Mouse (Mus musculus): Measurements from ENCODE around the gene Zc3hc1. TPM values are rescaled to one million over a fixed set of nuclear protein-coding genes. Genes with fewer than 3 reads are reported as not detected.

Gene Zc3hc1
- 10 to 100 TPM; 10.1 to 32.2 (median 21.4) TPM for total RNA-seq (2018; cell fraction: chromatin; rRNA removed)
- 10 to 100 TPM; 10.4 to 17.4 (median 14.4) TPM for total RNA-seq (2018; cell fraction: cytosol; rRNA removed)
- total RNA-seq (2018; cell fraction: nucleus; rRNA removed), result 10 to 100 TPM in 23 of 26 experiments, 1 to 10 TPM in 3; 8.0 to 21.1 (median 13.4) TPM
- 14.1 to 15.8 TPM (median 15.2 TPM) in 3 replicates for polyA plus RNA-seq (2018)

DNA sequence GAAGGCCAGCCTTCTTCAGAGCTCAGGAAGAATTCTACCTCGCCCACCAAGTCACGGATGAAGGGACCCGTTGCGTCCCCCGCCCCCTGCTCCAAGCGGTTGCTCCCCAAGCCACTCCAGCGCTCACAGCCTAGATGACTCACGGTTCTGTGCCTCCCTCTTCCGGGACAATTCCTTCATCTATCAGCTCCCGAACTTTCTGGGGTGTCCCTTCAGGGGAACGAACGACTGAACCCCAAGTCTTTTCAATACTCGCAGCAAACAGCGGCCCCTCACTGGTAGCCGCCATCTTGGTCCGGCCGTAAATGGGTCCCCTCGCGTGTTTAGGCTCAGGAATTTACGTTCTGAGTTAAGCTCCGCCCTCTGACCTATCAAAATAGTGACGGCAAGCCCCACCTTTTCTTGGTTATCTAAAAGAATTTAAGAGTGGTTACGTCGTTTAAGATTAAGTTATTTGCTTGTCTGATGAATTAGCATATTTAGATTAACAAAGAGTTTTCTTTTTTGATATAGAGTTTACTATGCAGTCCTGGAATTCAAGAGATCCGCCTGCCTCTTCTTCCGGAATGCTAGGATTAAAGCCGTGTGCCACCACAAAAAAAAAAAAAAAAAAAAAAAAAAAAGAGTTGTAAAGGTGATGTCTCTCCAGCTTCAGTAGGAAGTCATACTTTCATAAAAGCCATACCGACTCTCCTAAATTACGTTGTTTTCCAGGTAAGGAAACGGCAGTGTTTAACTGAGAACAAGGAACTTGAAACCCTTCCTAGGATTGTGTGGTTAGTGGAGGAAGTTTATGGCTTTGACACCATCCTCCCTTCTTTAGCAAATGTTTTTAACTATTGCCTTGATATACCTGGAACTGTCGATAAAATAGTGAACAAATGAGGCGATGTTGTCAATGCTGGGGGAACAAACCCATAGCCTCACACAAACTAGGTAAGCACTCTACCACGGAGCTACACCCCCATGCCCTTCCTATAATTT lies at the start of gene Zc3hc1:
Gene Zc3hc1 (minus strand): TSS at position 315 of the 984 bp plus-strand sequence.
- Histone ChIP-seq H3K79me2 (ENCODE audit: inconsistent target) (peaks cover 25% of the 10 kb centered on the region), H3K27ac (peak within 1 kb of the TSS; percentile 53), H3K4me3 (ENCODE audit: inconsistent target) (peak within 1 kb of the TSS; percentile 97), H3K36me3 (ENCODE audit: inconsistent target) (peaks cover 11% of the 10 kb centered on the region; the same call in 1 of the 2 replicates)
- WGBS (ENCODE audit: missing documents), result 5% methylated on average over 33 of the region's 33 CpGs

DNA sequence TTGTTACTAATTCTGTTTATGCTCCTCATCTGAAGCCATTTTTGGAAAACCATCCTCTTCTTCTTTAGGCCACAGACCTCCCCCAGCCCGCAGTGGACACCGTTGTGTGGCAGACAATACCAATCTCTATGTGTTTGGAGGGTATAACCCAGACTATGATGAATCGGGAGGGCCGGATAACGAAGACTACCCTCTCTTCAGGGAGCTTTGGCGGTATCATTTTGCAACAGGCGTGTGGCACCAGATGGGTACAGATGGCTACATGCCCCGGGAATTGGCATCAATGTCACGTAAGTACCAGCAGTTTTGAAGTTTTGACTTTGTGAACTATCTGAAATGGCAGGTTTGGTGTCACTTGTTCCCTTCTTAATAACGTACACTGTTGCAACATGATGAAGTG lies 48.7 kb upstream of the Zc3hc1 start:
- no peaks in the 10 kb centered on the region for H3K79me2 ChIP-seq (ENCODE audit: inconsistent target)
- WGBS (ENCODE audit: missing documents), result 90% methylated on average over 10 of the region's 10 CpGs
- peaks cover 20% of the 10 kb centered on the region; the same call in 1 of the 2 replicates for H3K36me3 ChIP-seq (ENCODE audit: inconsistent target)
- H3K27ac ChIP-seq, result no peak overlapping the region
- H3K4me3 ChIP-seq (ENCODE audit: inconsistent target), result no peak overlapping the region

DNA sequence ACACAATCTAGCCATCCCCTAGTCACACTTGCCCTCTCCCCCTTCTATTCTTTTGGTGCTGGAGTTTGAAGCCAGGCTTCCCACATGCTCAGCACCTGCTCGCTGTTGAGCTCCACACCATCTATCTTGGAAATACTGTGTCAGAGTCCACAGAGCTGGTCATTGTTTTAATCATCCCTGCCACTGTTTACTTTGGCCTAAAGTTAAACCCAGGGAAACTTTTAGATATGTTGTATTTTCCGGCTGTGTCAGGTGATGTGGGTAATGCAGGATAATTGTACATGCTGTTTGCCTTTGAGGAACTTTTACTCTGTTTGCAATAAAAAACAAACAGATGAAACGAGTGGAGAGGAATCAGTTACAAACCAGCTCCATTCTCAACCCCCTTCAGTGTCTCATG lies 46.2 kb upstream of the Zc3hc1 start:
- no peak overlapping the region for H3K4me3 ChIP-seq (ENCODE audit: inconsistent target)
- H3K27ac ChIP-seq, result no peak overlapping the region
- H3K79me2 ChIP-seq (ENCODE audit: inconsistent target), result no peaks in the 10 kb centered on the region
- WGBS (ENCODE audit: missing documents), result 97% methylated on average over 3 of the region's 3 CpGs
- H3K36me3 ChIP-seq (ENCODE audit: inconsistent target), result 0 out of 2 replicates have a peak, but pooled peaks cover 5% of the 10 kb centered on the region

DNA sequence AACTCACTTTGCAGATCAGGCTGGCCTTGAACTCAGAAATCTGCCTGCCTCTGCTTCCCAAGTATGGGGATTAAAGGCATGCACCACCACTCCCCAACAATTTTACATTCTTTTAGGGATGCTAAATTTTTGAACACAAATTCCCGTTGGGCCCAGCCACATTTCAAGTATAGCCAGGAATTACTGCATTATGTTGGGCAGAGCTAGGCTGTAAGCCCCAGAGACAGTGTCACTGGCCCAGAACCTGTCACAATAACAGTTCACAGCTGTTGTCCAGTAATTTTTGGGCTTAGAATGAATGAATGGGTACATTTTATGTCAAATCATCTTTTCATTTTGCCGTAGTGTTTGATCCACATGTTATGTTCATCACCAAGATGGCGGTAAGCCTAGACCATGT lies 45.6 kb upstream of the Zc3hc1 start:
- Histone ChIP-seq H3K79me2 (ENCODE audit: inconsistent target) (no peaks in the 10 kb centered on the region), H3K27ac (no peak overlapping the region), H3K4me3 (ENCODE audit: inconsistent target) (no peak overlapping the region), H3K36me3 (ENCODE audit: inconsistent target) (no peaks in the 10 kb centered on the region)
- 95% methylated on average over 3 of the region's 3 CpGs for WGBS (ENCODE audit: missing documents)

DNA sequence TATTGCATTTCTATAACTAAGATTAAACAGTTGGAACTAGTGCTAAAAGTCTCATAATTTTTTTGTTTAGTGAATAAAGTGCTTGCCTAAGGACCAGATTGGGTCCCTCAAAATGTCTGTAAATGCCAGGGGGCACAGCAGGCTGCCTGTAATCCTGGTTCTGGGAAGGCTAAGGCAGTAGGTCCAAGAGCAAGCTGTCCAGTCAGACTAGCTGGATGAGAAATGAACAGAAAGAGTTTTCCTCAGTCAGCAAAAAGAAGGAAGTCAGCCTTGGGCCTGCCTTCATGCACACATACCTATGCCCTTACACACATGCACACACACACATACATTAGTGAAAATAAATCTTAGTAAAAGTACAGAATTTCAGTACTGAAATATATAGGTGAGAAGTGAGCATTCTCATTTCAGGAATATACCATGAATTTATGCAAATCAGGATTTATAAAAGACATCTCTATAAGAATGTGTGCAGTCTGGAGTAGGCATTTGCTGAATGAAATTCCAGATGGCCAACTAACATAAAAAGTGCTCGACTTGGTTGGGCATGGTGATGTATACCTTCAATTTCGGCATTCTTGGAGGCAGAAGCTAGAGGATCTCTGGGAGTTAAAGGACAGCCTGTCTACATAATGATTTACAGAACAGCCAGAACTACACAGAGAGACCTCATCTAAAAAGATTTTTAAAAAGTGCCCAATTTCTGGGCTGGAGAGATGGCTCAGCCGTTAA lies 41.8 kb upstream of the Zc3hc1 start:
- Histone ChIP-seq H3K4me3 (ENCODE audit: inconsistent target) (no peak overlapping the region), H3K27ac (no peak overlapping the region), H3K36me3 (ENCODE audit: inconsistent target) (no peaks in the 10 kb centered on the region), H3K79me2 (ENCODE audit: inconsistent target) (no peaks in the 10 kb centered on the region)
- 90% methylated on average over 3 of the region's 3 CpGs for WGBS (ENCODE audit: missing documents)

DNA sequence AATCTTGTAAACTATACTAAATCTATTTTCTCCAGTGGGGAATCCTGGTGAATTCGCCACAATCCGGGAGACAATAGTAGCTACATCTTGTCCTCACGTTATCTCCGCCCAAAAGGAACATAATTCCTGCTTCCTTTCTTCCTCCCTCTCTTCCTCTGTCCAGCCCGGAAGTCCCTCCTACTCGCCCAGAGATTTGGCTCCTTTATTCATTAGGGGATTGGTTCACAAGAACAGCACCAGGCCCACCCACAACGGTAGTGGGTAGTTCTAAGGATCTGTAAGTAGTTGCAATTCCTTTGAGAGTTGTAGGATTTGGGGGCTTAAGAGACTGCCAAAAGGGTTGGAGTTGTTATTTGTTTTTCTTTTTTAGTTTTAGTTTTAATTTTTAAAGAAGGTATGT lies 26.0 kb upstream of the Zc3hc1 start:
- Histone ChIP-seq H3K27ac (no peak overlapping the region), H3K4me3 (ENCODE audit: inconsistent target) (no peak overlapping the region), H3K36me3 (ENCODE audit: inconsistent target) (no peaks in the 10 kb centered on the region), H3K79me2 (ENCODE audit: inconsistent target) (peaks cover 49% of the 10 kb centered on the region; the same call in 1 of the 2 replicates)
- WGBS (ENCODE audit: missing documents), result 85% methylated on average over 7 of the region's 7 CpGs

DNA sequence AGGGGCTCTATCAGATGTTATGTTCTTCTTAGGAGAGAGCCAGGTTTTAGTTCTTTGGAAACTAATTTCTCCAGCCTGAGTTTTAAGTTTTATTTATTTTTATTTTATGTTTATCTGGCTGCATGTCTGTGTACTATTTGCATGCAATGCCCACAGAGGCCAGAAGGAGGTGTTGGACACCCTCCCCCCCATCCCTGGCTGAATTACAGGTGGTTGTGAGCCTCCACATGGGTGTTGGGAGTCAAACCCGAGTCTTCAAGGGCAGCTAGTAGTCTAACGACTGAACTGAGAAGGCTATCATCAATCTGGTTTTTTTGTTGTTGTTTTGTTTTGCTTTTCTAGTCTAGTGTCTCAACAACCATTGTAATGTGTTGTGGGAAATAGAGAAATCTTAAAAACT lies 25.3 kb upstream of the Zc3hc1 start:
- peaks cover 51% of the 10 kb centered on the region; the same call in 1 of the 2 replicates for H3K79me2 ChIP-seq (ENCODE audit: inconsistent target)
- 79% methylated on average over 2 of the region's 2 CpGs for WGBS (ENCODE audit: missing documents)

DNA sequence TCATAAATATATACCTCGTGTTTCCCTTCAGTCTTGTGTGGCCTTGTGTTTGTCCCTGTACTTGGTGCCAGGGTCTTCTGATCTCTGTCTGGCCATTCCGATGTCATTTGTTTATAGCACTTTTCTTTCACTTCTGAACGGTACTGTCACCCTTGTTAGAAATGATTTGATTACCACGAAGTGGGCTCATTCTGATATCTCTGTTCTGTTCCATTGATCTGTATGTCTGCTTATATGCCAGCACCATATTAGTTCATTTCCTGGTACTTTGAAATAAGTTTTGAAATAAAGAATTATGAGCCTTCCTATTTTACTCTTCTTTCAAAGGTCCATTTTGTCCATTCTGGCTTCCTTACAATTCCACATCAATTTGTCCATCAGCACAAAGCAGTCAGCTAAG lies 20.5 kb upstream of the Zc3hc1 start:
- WGBS (ENCODE audit: missing documents), result 95% methylated on average over 4 of the region's 4 CpGs
- no peaks in the 10 kb centered on the region for H3K36me3 ChIP-seq (ENCODE audit: inconsistent target)
- peaks cover 89% of the 10 kb centered on the region for H3K79me2 ChIP-seq (ENCODE audit: inconsistent target)
- no peak overlapping the region for H3K4me3 ChIP-seq (ENCODE audit: inconsistent target)
- H3K27ac ChIP-seq, result no peak overlapping the region

More for the DNA sequence above, 25.3 kb upstream of the Zc3hc1 start:
- no peak overlapping the region for H3K27ac ChIP-seq
- no peak overlapping the region for H3K4me3 ChIP-seq (ENCODE audit: inconsistent target)
- no peaks in the 10 kb centered on the region for H3K36me3 ChIP-seq (ENCODE audit: inconsistent target)

DNA sequence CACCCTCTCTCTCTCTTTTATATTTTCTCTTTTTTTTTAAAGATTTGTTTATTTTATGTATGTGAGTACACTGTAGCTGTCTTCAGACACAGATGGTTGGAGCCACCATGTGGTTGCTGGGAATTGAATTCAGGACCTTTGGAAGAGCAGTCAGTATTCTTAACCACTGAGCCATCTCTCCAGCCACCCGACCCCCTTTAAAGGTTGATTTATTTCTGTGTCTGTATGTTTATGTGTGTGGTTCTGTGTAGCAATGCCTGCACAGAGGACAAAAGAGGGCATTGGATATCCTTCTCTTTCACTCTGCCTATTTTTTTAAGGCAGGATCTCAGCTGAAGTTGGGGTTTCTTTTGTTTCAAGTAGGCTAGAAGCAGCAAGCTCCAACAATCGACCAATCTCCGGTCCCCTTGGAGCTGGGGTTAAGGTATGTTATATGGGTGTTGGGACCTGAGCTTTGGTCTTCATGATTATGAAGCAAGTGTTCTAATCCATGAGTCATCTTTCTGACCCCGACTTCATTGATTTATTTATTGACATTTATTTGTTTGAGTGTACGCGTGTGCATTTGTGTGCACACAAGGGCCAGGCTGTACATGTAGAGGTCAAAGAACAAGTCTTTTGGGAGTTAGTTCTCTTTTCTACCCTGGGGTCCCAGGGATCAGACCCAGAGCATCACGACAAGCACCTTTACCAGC lies 18.7 kb upstream of the Zc3hc1 start:
- peaks cover 90% of the 10 kb centered on the region for H3K79me2 ChIP-seq (ENCODE audit: inconsistent target)
- H3K36me3 ChIP-seq (ENCODE audit: inconsistent target), result no peaks in the 10 kb centered on the region
- H3K4me3 ChIP-seq (ENCODE audit: inconsistent target), result no peak overlapping the region
- WGBS (ENCODE audit: missing documents), result 91% methylated on average over 6 of the region's 7 CpGs
- H3K27ac ChIP-seq, result no peak overlapping the region

DNA sequence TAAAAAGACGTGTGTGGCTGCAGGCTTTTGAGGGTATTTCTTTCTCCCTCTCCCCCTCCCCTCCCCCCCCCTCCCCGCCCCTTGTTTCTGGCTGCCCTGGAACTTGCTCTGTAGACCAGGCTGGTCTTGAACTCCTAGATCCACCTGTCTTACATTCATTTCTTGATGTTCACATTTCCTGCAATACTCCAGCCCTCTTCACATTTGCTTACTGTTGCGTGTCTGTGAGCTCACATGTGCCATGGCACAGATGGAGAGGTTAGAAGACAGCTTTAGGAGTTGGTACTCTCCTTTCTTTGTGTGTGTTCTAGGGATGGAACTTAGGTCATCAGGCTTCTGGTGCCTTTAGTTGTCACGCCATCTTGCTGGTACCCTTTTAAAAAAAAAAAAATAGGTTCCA lies 17.4 kb upstream of the Zc3hc1 start:
- no peak overlapping the region for H3K27ac ChIP-seq
- no peak overlapping the region for H3K4me3 ChIP-seq (ENCODE audit: inconsistent target)
- peaks cover 91% of the 10 kb centered on the region for H3K79me2 ChIP-seq (ENCODE audit: inconsistent target)
- H3K36me3 ChIP-seq (ENCODE audit: inconsistent target), result no peaks in the 10 kb centered on the region
- 77% methylated on average over 2 of the region's 4 CpGs for WGBS (ENCODE audit: missing documents)

DNA sequence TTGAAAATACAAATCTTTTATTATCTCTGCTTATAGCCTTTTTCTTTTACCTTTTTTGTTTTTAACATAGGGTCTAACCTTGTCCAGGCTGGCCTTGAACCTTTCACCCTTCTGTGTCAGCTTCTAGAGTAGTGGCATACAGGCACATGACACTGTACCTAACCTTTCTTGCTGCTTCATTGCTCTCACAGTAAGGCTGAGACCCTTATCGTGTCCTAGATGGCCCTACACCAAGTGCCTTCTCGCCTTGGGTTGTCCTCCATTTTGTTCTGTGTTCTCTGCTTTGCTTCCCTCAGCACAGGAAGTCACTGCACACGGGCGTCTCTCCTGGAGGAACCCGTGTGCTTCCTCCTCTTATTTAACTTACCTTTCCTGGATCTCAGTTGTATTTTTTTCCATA lies 13.8 kb upstream of the Zc3hc1 start:
- 52% methylated on average over 5 of the region's 5 CpGs for WGBS (ENCODE audit: missing documents)
- Histone ChIP-seq H3K36me3 (ENCODE audit: inconsistent target) (no peaks in the 10 kb centered on the region), H3K27ac (no peak overlapping the region), H3K79me2 (ENCODE audit: inconsistent target) (peaks cover 76% of the 10 kb centered on the region), H3K4me3 (ENCODE audit: inconsistent target) (no peak overlapping the region)

DNA sequence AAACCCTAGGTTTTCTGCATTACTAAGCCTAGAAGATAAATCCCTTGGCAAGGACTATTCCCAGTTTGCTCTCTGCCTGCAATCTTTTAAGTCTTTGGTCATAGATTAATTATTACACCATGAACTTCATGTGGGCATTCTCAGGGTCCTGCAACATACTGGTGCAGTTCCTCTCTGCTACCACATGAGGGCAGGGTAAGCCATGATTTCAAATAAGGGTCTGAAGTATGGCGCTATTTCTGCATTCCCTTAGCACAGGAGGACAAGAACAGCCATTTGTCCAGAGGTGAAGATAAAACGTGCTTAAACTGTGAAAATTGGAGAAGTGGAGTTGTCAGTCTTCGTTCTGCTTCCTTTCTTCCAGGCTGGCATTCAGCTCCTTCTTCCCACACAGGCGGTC lies 12.6 kb upstream of the Zc3hc1 start:
- H3K27ac ChIP-seq, result no peak overlapping the region
- H3K36me3 ChIP-seq (ENCODE audit: inconsistent target), result no peaks in the 10 kb centered on the region
- WGBS (ENCODE audit: missing documents), result 9% methylated on average over 4 of the region's 4 CpGs
- H3K4me3 ChIP-seq (ENCODE audit: inconsistent target), result peak overlapping the region; percentile 19
- peaks cover 64% of the 10 kb centered on the region for H3K79me2 ChIP-seq (ENCODE audit: inconsistent target)

DNA sequence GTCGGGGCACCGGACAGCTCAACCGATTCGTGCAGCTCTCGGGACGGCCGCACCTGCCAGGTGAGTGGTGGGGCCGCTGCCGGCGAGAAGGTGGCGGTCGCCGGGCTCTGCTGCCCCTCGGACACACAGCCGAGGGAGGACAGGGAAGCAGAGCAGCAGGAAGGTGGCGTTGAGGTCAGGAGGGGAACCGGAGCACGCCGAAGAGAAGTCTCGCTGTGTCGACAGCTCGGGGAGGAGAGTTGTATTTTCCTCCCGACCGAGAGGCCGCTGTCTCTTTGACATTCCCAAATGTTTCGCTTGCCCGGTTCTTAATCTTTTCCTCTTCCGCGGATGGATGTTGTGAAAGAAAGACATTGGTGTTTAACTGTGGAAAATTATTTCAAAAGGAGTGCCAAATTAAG lies 11.3 kb upstream of the Zc3hc1 start:
- WGBS (ENCODE audit: missing documents), result under 1% methylated on average over 29 of the region's 29 CpGs
- Histone ChIP-seq H3K36me3 (ENCODE audit: inconsistent target) (no peaks in the 10 kb centered on the region), H3K27ac (peak overlapping the region; percentile 32), H3K79me2 (ENCODE audit: inconsistent target) (peaks cover 51% of the 10 kb centered on the region), H3K4me3 (ENCODE audit: inconsistent target) (peak overlapping the region; percentile 56)
